Mouse (Mus musculus) cerebellum, postnatal 10 days (tissue): ENCODE measurements around the gene Slc6a6.

Experiments used
- DNase-seq, 2 experiments: peaks; one replicate each; pipeline ENCODE4 v3.0.0; 2021; ENCODE audit warnings: mixed read lengths in 2 of 2

Slc6a6 gene

GRCm38 (mm10) chr6:91683602-91684473 lies at the start of gene Slc6a6:
Gene Slc6a6 (plus strand): TSS chr6:91684053.
- peak; percentile 97 for DNase-seq

GRCm38 (mm10) chr6:91634417-91634816 lies 49.4 kb upstream of the Slc6a6 start:
- no peak for DNase-seq

- no peak for DNase-seq
Observed at GRCm38 (mm10) chr6:91634876-91635275, 49.0 kb upstream of the Slc6a6 start.

GRCm38 (mm10) chr6:91638204-91638995 lies 45.5 kb upstream of the Slc6a6 start:
- DNase-seq = no peak

- no peak for DNase-seq
Observed at GRCm38 (mm10) chr6:91643011-91643410, 40.8 kb upstream of the Slc6a6 start.

- no peak for DNase-seq
Observed at GRCm38 (mm10) chr6:91643416-91643921, 40.4 kb upstream of the Slc6a6 start.

- DNase-seq = peak; percentile 49 to 61
Observed at GRCm38 (mm10) chr6:91646019-91646418, 37.8 kb upstream of the Slc6a6 start.

GRCm38 (mm10) chr6:91646822-91647221 lies 37.0 kb upstream of the Slc6a6 start:
- peak in 1 of 2 experiments; percentile 18 for DNase-seq

GRCm38 (mm10) chr6:91647385-91647791 lies 36.5 kb upstream of the Slc6a6 start:
- DNase-seq = peak; percentile 90 to 94

- no peak for DNase-seq
Observed at GRCm38 (mm10) chr6:91650255-91650654, 33.6 kb upstream of the Slc6a6 start.

- no peak for DNase-seq
Observed at GRCm38 (mm10) chr6:91652296-91652695, 31.6 kb upstream of the Slc6a6 start.

- DNase-seq = peak; percentile 30 to 33
Observed at GRCm38 (mm10) chr6:91655244-91655643, 28.6 kb upstream of the Slc6a6 start.

GRCm38 (mm10) chr6:91655874-91656433 lies 27.9 kb upstream of the Slc6a6 start:
- no peak for DNase-seq

GRCm38 (mm10) chr6:91658288-91658687 lies 25.6 kb upstream of the Slc6a6 start:
- DNase-seq = no peak

GRCm38 (mm10) chr6:91659841-91660509 lies 23.9 kb upstream of the Slc6a6 start:
- DNase-seq = peak in 1 of 2 experiments; percentile 20

- DNase-seq = no peak
Observed at GRCm38 (mm10) chr6:91662301-91662700, 21.6 kb upstream of the Slc6a6 start.

- DNase-seq = no peak
Observed at GRCm38 (mm10) chr6:91663616-91664015, 20.2 kb upstream of the Slc6a6 start.

GRCm38 (mm10) chr6:91665267-91665666 lies 18.6 kb upstream of the Slc6a6 start:
- DNase-seq = no peak

- DNase-seq = no peak
Observed at GRCm38 (mm10) chr6:91665990-91666700, 17.7 kb upstream of the Slc6a6 start.

GRCm38 (mm10) chr6:91667141-91667540 lies 16.7 kb upstream of the Slc6a6 start:
- no peak for DNase-seq

- DNase-seq = no peak
Observed at GRCm38 (mm10) chr6:91668276-91668675, 15.6 kb upstream of the Slc6a6 start.

GRCm38 (mm10) chr6:91669270-91669669 lies 14.6 kb upstream of the Slc6a6 start:
- DNase-seq = no peak
